Mouse (Mus musculus): ENCODE data around the gene Kyat1. TPM values are rescaled to one million over a fixed set of nuclear protein-coding genes. Genes with fewer than 3 reads are reported as not detected.

Gene Kyat1
- total and polyA plus RNA-seq, 2 experiments from 2014 or later: 16.4 to 26.4 TPM

- Histone ChIP-seq H3K9me3 (ENCODE audit: low read length) (no peaks in the 10 kb centered on the region), H3K9ac (replicated peaks; ENCODE audit: low read length, poor library complexity, severe bottlenecking) (no peak overlapping the region), H3K36me3 (ENCODE audit: insufficient read depth, low read length) (no peaks in the 10 kb centered on the region), H3K4me2 (ENCODE audit: low read depth, low read length, poor library complexity, severe bottlenecking) (no peak overlapping the region), H3K4me3 (ENCODE audit: low read depth, low read length) (no peak overlapping the region), H3K27me3 (ENCODE audit: insufficient read depth, low read length) (no peaks in the 10 kb centered on the region), H3K27ac (ENCODE audit: low read depth, low read length) (no peak overlapping the region), H3K4me1 (ENCODE audit: insufficient read depth, low read length) (no peaks in the 10 kb centered on the region)
- no peak for ATAC-seq (ENCODE audit: low FRiP score)
- WGBS: 79% methylated on average over 4 of the region's 4 CpGs
- TF ChIP-seq CTCF (IDR thresholded peaks at IDR 0.05): no peak
- no peak for DNase-seq (ENCODE audit: low spot score)
Measured at GRCm38 (mm10) chr2:30212169-30212545, 6.5 kb upstream of the Kyat1 start.

- TF ChIP-seq CTCF (IDR thresholded peaks at IDR 0.05): no peak
- Histone ChIP-seq H3K27me3 (ENCODE audit: insufficient read depth, low read length) (no peaks in the 10 kb centered on the region), H3K4me1 (ENCODE audit: insufficient read depth, low read length) (peaks cover 2% of the 10 kb centered on the region; the same call in 1 of the 2 replicates), H3K4me3 (ENCODE audit: low read depth, low read length) (no peak overlapping the region), H3K9ac (replicated peaks; ENCODE audit: low read length, poor library complexity, severe bottlenecking) (no peak overlapping the region), H3K9me3 (ENCODE audit: low read length) (no peaks in the 10 kb centered on the region), H3K27ac (ENCODE audit: low read depth, low read length) (no peak overlapping the region), H3K4me2 (ENCODE audit: low read depth, low read length, poor library complexity, severe bottlenecking) (no peak overlapping the region), H3K36me3 (ENCODE audit: insufficient read depth, low read length) (no peaks in the 10 kb centered on the region)
- ATAC-seq (ENCODE audit: low FRiP score) (no peak), DNase-seq (ENCODE audit: low spot score) (no peak)
- 76% methylated on average over 6 of the region's 6 CpGs for WGBS
Measured at GRCm38 (mm10) chr2:30211408-30212168, 5.9 kb upstream of the Kyat1 start.

GRCm38 (mm10) chr2:30207886-30208285, 2.2 kb upstream of the Kyat1 start:
- Histone ChIP-seq H3K27ac (ENCODE audit: low read depth, low read length) (no peak overlapping the region), H3K4me1 (ENCODE audit: insufficient read depth, low read length) (peaks cover 12% of the 10 kb centered on the region), H3K4me3 (ENCODE audit: low read depth, low read length) (no peak overlapping the region), H3K4me2 (ENCODE audit: low read depth, low read length, poor library complexity, severe bottlenecking) (no peak overlapping the region), H3K9me3 (ENCODE audit: low read length) (no peaks in the 10 kb centered on the region), H3K27me3 (ENCODE audit: insufficient read depth, low read length) (no peaks in the 10 kb centered on the region), H3K9ac (replicated peaks; ENCODE audit: low read length, poor library complexity, severe bottlenecking) (no peak overlapping the region), H3K36me3 (ENCODE audit: insufficient read depth, low read length) (no peaks in the 10 kb centered on the region)
- no peak for ATAC-seq (ENCODE audit: low FRiP score)
- 84% methylated on average over 5 of the region's 5 CpGs for WGBS
- no peak for TF ChIP-seq CTCF (IDR thresholded peaks at IDR 0.05)
- DNase-seq (ENCODE audit: low spot score): no peak

- ATAC-seq (ENCODE audit: low FRiP score) (no peak), DNase-seq (ENCODE audit: low spot score) (no peak)
- WGBS: 74% methylated on average over 4 of the region's 4 CpGs
- Histone ChIP-seq H3K4me3 (ENCODE audit: low read depth, low read length) (no peak overlapping the region), H3K9ac (replicated peaks; ENCODE audit: low read length, poor library complexity, severe bottlenecking) (no peak overlapping the region), H3K4me1 (ENCODE audit: insufficient read depth, low read length) (peaks cover 12% of the 10 kb centered on the region), H3K4me2 (ENCODE audit: low read depth, low read length, poor library complexity, severe bottlenecking) (no peak overlapping the region), H3K9me3 (ENCODE audit: low read length) (no peaks in the 10 kb centered on the region), H3K27me3 (ENCODE audit: insufficient read depth, low read length) (no peaks in the 10 kb centered on the region), H3K27ac (ENCODE audit: low read depth, low read length) (no peak overlapping the region), H3K36me3 (ENCODE audit: insufficient read depth, low read length) (no peaks in the 10 kb centered on the region)
- TF ChIP-seq CTCF (IDR thresholded peaks at IDR 0.05): no peak
Measured at GRCm38 (mm10) chr2:30207401-30207800, 1.8 kb upstream of the Kyat1 start.

GRCm38 (mm10) chr2:30205255-30205628, 405 bp downstream of the Kyat1 start:
- DNase-seq (ENCODE audit: low spot score) (peak; percentile 47), ATAC-seq (ENCODE audit: low FRiP score) (peak; percentile 65)
- Histone ChIP-seq H3K36me3 (ENCODE audit: insufficient read depth, low read length) (no peaks in the 10 kb centered on the region), H3K9me3 (ENCODE audit: low read length) (no peaks in the 10 kb centered on the region), H3K27me3 (ENCODE audit: insufficient read depth, low read length) (no peaks in the 10 kb centered on the region), H3K27ac (ENCODE audit: low read depth, low read length) (peak overlapping the region; percentile 65), H3K9ac (replicated peaks; ENCODE audit: low read length, poor library complexity, severe bottlenecking) (peak overlapping the region; percentile 64), H3K4me3 (ENCODE audit: low read depth, low read length) (peak overlapping the region; percentile 66), H3K4me1 (ENCODE audit: insufficient read depth, low read length) (peaks cover 12% of the 10 kb centered on the region), H3K4me2 (ENCODE audit: low read depth, low read length, poor library complexity, severe bottlenecking) (peak overlapping the region; percentile 82)
- TF ChIP-seq CTCF (IDR thresholded peaks at IDR 0.05): no peak
- under 1% methylated on average over 13 of the region's 13 CpGs for WGBS

GRCm38 (mm10) chr2:30203439-30203838, 2.2 kb downstream of the Kyat1 start:
- H3K27ac ChIP-seq (ENCODE audit: low read depth, low read length): no peak overlapping the region
- H3K9ac ChIP-seq (replicated peaks; ENCODE audit: low read length, poor library complexity, severe bottlenecking): no peak overlapping the region
- peak; percentile 57 for TF ChIP-seq CTCF (IDR thresholded peaks at IDR 0.05)
- H3K4me2 ChIP-seq (ENCODE audit: low read depth, low read length, poor library complexity, severe bottlenecking): no peak overlapping the region
- no peaks in the 10 kb centered on the region for H3K36me3 ChIP-seq (ENCODE audit: insufficient read depth, low read length)
- WGBS: 79% methylated on average over 7 of the region's 7 CpGs
- H3K9me3 ChIP-seq (ENCODE audit: low read length): no peaks in the 10 kb centered on the region
- ATAC-seq (ENCODE audit: low FRiP score) (no peak), DNase-seq (ENCODE audit: low spot score) (no peak)
- no peak overlapping the region for H3K4me3 ChIP-seq (ENCODE audit: low read depth, low read length)
- H3K4me1 ChIP-seq (ENCODE audit: insufficient read depth, low read length): peaks cover 12% of the 10 kb centered on the region
- no peaks in the 10 kb centered on the region for H3K27me3 ChIP-seq (ENCODE audit: insufficient read depth, low read length)
